Comparison of ENCODE assay signal across 15 mouse cellular contexts in genomic region chr15:79321733-79322190, GRCm38 (mm10). TPM values are rescaled to one million over a fixed set of nuclear protein-coding genes. Genes with fewer than 3 reads are reported as not detected.
DNase-seq lines count a peak whose midpoint lies in the region; ATAC-seq and TF ChIP-seq lines count a peak whose summit lies in the region.
"Had no signal": no experiment of that assay in that cellular context is flagged by ENCODE, and none has a peak within 500 bp of the region (broad histone marks: within the 10 kb centered on the region; RNA-seq: fewer than 3 reads in every experiment).

No protein-coding gene starts in this region.

- no peak overlapping the region for H3K9ac ChIP-seq in kidney, postnatal 0 days (ENCODE audit: low read depth, low read length)
- H3K9ac ChIP-seq in intestine, embryonic 14.5 days (ENCODE audit: low read length): no peak overlapping the region
- peak overlapping the region; percentile 9; the same call in 1 of the 2 replicates for H3K9ac ChIP-seq in liver, embryonic 12.5 days
- H3K9ac ChIP-seq in stomach, embryonic 15.5 days: no peak overlapping the region
- H3K9ac ChIP-seq: embryonic facial prominence, embryonic 13.5 days; hindbrain, embryonic 14.5 days had no signal

- H3K36me3 ChIP-seq in kidney, postnatal 0 days (ENCODE audit: insufficient read depth, low read length): no peaks in the 10 kb centered on the region
- 0 out of 2 replicates have a peak, but pooled peaks cover 8% of the 10 kb centered on the region for H3K36me3 ChIP-seq in intestine, embryonic 14.5 days (ENCODE audit: control insufficient read depth, insufficient read depth, low read length)
- peaks cover 22% of the 10 kb centered on the region for H3K36me3 ChIP-seq in liver, embryonic 12.5 days
- no peaks in the 10 kb centered on the region for H3K36me3 ChIP-seq in stomach, embryonic 15.5 days
- H3K36me3 ChIP-seq: embryonic facial prominence, embryonic 13.5 days had no signal

- H3K27ac ChIP-seq in kidney, postnatal 0 days: peak overlapping the region; percentile 20; the same call in 1 of the 2 replicates
- peak overlapping the region; percentile 54 for H3K27ac ChIP-seq in intestine, embryonic 14.5 days (ENCODE audit: low read depth)
- peak overlapping the region; percentile 79 for H3K27ac ChIP-seq in liver, embryonic 12.5 days
- H3K27ac ChIP-seq in stomach, embryonic 15.5 days: peak overlapping the region; percentile 82
- H3K27ac ChIP-seq: forebrain, embryonic 10.5 days; hindbrain, embryonic 14.5 days had no signal

- H3K4me3 ChIP-seq in kidney, postnatal 0 days (replicated peaks; ENCODE audit: low read depth, low read length): no peak overlapping the region
- no peak overlapping the region for H3K4me3 ChIP-seq in intestine, embryonic 14.5 days (ENCODE audit: low read depth, low read length)
- no peak overlapping the region for H3K4me3 ChIP-seq in liver, embryonic 12.5 days
- H3K4me3 ChIP-seq in stomach, embryonic 15.5 days (replicated peaks): no peak overlapping the region
- H3K4me3 ChIP-seq: embryonic facial prominence, embryonic 13.5 days; forebrain, embryonic 10.5 days; heart, embryonic 13.5 days; limb, embryonic 10.5 days had no signal

- H3K4me1 ChIP-seq in kidney, postnatal 0 days (replicated peaks; ENCODE audit: insufficient read depth, low read length): peaks cover 16% of the 10 kb centered on the region; the same call in 1 of the 2 replicates
- peaks cover 18% of the 10 kb centered on the region for H3K4me1 ChIP-seq in intestine, embryonic 14.5 days (replicated peaks; ENCODE audit: control insufficient read depth, insufficient read depth, low read length)
- H3K4me1 ChIP-seq in liver, embryonic 12.5 days: peaks cover 57% of the 10 kb centered on the region
- H3K4me1 ChIP-seq in stomach, embryonic 15.5 days: peaks cover 36% of the 10 kb centered on the region

- ATAC-seq in kidney, postnatal 0 days (replicated peaks; ENCODE audit: low FRiP score, low read depth): no peak
- no peak for ATAC-seq in intestine, embryonic 14.5 days (replicated peaks; ENCODE audit: low FRiP score, low TSS enrichment, low read depth)
- peak; percentile 64 for ATAC-seq in liver, embryonic 12.5 days
- peak; percentile 40 for ATAC-seq in stomach, embryonic 15.5 days (ENCODE audit: insufficient read depth, low FRiP score, low read depth)

- 77% methylated on average over 5 of the region's 5 CpGs for WGBS in kidney, postnatal 0 days
- 71% methylated on average over 5 of the region's 5 CpGs for WGBS in intestine, embryonic 14.5 days
- WGBS in liver, embryonic 12.5 days (ENCODE audit: insufficient replicate concordance): 29% methylated on average over 5 of the region's 5 CpGs
- 54% methylated on average over 5 of the region's 5 CpGs for WGBS in stomach, embryonic 15.5 days

- no peaks in the 10 kb centered on the region for H3K27me3 ChIP-seq in kidney, postnatal 0 days (ENCODE audit: insufficient read depth, low read length)
- no peaks in the 10 kb centered on the region for H3K27me3 ChIP-seq in intestine, embryonic 14.5 days (replicated peaks; ENCODE audit: control insufficient read depth, insufficient read depth, low read length)
- H3K27me3 ChIP-seq in liver, embryonic 12.5 days (replicated peaks): no peaks in the 10 kb centered on the region
- H3K27me3 ChIP-seq in stomach, embryonic 15.5 days (replicated peaks): no peaks in the 10 kb centered on the region
- H3K27me3 ChIP-seq: embryonic facial prominence, embryonic 13.5 days; heart, embryonic 13.5 days had no signal

- no peak for TF ChIP-seq CTCF in kidney, postnatal 0 days (IDR thresholded peaks at IDR 0.05; ENCODE audit: low read depth)

- no peak overlapping the region for H3K4me2 ChIP-seq in kidney, postnatal 0 days (ENCODE audit: low read length)
- no peak overlapping the region for H3K4me2 ChIP-seq in intestine, embryonic 14.5 days (ENCODE audit: low read length)
- peak overlapping the region; percentile 36 for H3K4me2 ChIP-seq in liver, embryonic 12.5 days
- H3K4me2 ChIP-seq in stomach, embryonic 15.5 days: no peak overlapping the region
- H3K4me2 ChIP-seq: embryonic facial prominence, embryonic 13.5 days; hindbrain, embryonic 14.5 days had no signal

- no peaks in the 10 kb centered on the region for H3K9me3 ChIP-seq in kidney, postnatal 0 days (replicated peaks; ENCODE audit: low read length)
- H3K9me3 ChIP-seq in intestine, embryonic 14.5 days (ENCODE audit: control insufficient read depth, low read length): no peaks in the 10 kb centered on the region
- no peaks in the 10 kb centered on the region for H3K9me3 ChIP-seq in liver, embryonic 12.5 days (replicated peaks)
- H3K9me3 ChIP-seq in stomach, embryonic 15.5 days: no peaks in the 10 kb centered on the region
- H3K9me3 ChIP-seq: embryonic facial prominence, embryonic 13.5 days; forebrain, embryonic 10.5 days; heart, embryonic 13.5 days; limb, embryonic 10.5 days had no signal

- DNase-seq in kidney, postnatal 0 days (ENCODE audit: low spot score): no peak
- DNase-seq in kidney, postnatal 10 days: no peak
- DNase-seq in intestine, embryonic 14.5 days (ENCODE audit: low spot score): no peak
- DNase-seq in urinary bladder, postnatal 25 days (ENCODE audit: low spot score): no peak
- DNase-seq in spleen, adult 18-20 months: no peak
- DNase-seq: cerebellum, adult 18-20 months; lung, postnatal 4 days; midbrain, embryonic 14.5 days had no signal

RNA-seq across cellular contexts. Expression of gene Pla2g6, which starts 6.4 kb away (rescaled TPM):
- 10.7 and 12.2 TPM in 2 replicates for polyA plus RNA-seq in kidney, postnatal 0 days (2015; fragmentation: Nextera tagmentation; extraction: Ambion mirVana)
- 17.0 and 20.7 TPM in 2 replicates for polyA plus RNA-seq in intestine, embryonic 14.5 days (2014; fragmentation: Nextera tagmentation; extraction: Ambion mirVana)
- 16.8 and 17.3 TPM in 2 replicates for polyA plus RNA-seq in liver, embryonic 12.5 days (2016; fragmentation: Nextera tagmentation; extraction: Ambion mirVana)
- 16.6 and 18.9 TPM in 2 replicates for polyA plus RNA-seq in stomach, embryonic 15.5 days (2015; fragmentation: Nextera tagmentation; extraction: Ambion mirVana)

RNA-seq across cellular contexts. Expression of gene Maff, which starts 24.7 kb away (rescaled TPM):
- polyA plus RNA-seq in kidney, postnatal 0 days (2015; fragmentation: Nextera tagmentation; extraction: Ambion mirVana): 6.9 and 7.3 TPM in 2 replicates
- 6.4 and 8.9 TPM in 2 replicates for polyA plus RNA-seq in intestine, embryonic 14.5 days (2014; fragmentation: Nextera tagmentation; extraction: Ambion mirVana)
- polyA plus RNA-seq in liver, embryonic 12.5 days (2016; fragmentation: Nextera tagmentation; extraction: Ambion mirVana): 1.1 and 2.8 TPM in 2 replicates
- polyA plus RNA-seq in stomach, embryonic 15.5 days (2015; fragmentation: Nextera tagmentation; extraction: Ambion mirVana): 5.2 and 6.6 TPM in 2 replicates

RNA-seq across cellular contexts. Expression of gene Baiap2l2, which starts 36.4 kb away (rescaled TPM):
- polyA plus RNA-seq in kidney, postnatal 0 days (2015; fragmentation: Nextera tagmentation; extraction: Ambion mirVana): 23.9 and 25.0 TPM in 2 replicates
- polyA plus RNA-seq in intestine, embryonic 14.5 days (2014; fragmentation: Nextera tagmentation; extraction: Ambion mirVana): 4.8 and 9.4 TPM in 2 replicates
- polyA plus RNA-seq in liver, embryonic 12.5 days (2016; fragmentation: Nextera tagmentation; extraction: Ambion mirVana): 1.2 and 1.4 TPM in 2 replicates
- 8.4 and 9.1 TPM in 2 replicates for polyA plus RNA-seq in stomach, embryonic 15.5 days (2015; fragmentation: Nextera tagmentation; extraction: Ambion mirVana)

Comparison
In these comparisons a context has a peak if more than half of its experiments do, and no peak if none do; other contexts are left out.
1. ATAC-seq: peak in liver, embryonic 12.5 days (single experiment) and stomach, embryonic 15.5 days (single experiment); none in kidney, postnatal 0 days (single experiment) and intestine, embryonic 14.5 days (single experiment).
2. H3K27ac ChIP-seq: peak in every context shown above with its lines; median percentile 82 in stomach, embryonic 15.5 days; 79 in liver, embryonic 12.5 days; 54 in intestine, embryonic 14.5 days; 20 in kidney, postnatal 0 days.